Mouse (Mus musculus): ENCODE measurements around the gene Gm11084. TPM values are rescaled to one million over a fixed set of nuclear protein-coding genes. Genes with fewer than 3 reads are reported as not detected.

Gm11084 gene
- polyA plus RNA-seq, 1 experiment = not detected

DNA sequence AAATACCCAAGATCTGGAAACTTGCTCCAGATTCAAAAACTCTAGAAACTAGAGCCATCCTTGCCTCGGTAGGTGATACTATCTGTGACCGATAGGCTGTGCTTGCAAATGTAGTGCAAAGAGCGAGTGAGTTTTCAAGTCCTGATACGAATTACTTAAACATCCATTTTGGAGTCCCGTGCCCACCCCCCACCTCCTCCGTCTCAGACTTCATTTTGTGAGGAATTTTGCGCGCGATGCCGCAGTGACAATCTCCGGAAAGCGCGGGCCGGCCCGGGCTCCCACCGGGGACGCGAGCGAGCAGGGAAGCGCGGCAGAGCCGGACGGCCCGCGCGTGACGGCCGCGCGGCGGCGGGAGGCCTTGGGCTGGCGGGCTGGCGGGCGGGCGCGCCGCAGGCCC, 8.0 kb downstream of the Gm11084 start:
- TF ChIP-seq USF1 (IDR thresholded peaks at IDR 0.05; ENCODE audit: low read depth) (no peak), CEBPB (IDR thresholded peaks at IDR 0.05; ENCODE audit: low read depth) (no peak), MYOD1 (IDR thresholded peaks at IDR 0.05; ENCODE audit: control insufficient read depth, insufficient read length, low read depth) (no peak), CTCF (IDR thresholded peaks at IDR 0.05; ENCODE audit: control insufficient read depth, insufficient read depth, insufficient read length) (no peak), MAX (IDR thresholded peaks at IDR 0.05) (no peak), FOSL1 (IDR thresholded peaks at IDR 0.05; ENCODE audit: insufficient read depth, low read length, poor library complexity, severe bottlenecking) (no peak), MYOG (IDR thresholded peaks at IDR 0.05; ENCODE audit: control insufficient read depth, extremely low read depth, insufficient read length) (no peak)
- H3K36me3 ChIP-seq (ENCODE audit: control insufficient read depth, insufficient read depth) = peaks cover 30% of the 10 kb centered on the region
- H3ac ChIP-seq (ENCODE audit: control insufficient read depth, insufficient read length, low read depth) = peak overlapping the region; percentile 89
- no peaks in the 10 kb centered on the region for H3K27me3 ChIP-seq (ENCODE audit: control insufficient read depth, insufficient read depth, insufficient read length)
- peaks cover 51% of the 10 kb centered on the region for H3K79me3 ChIP-seq (ENCODE audit: low read depth)
- H3K4me3 ChIP-seq (ENCODE audit: insufficient read depth, poor library complexity, severe bottlenecking) = peak overlapping the region; percentile 94
- peaks cover 65% of the 10 kb centered on the region for H3K79me2 ChIP-seq (ENCODE audit: control insufficient read depth, insufficient read depth)

DNA sequence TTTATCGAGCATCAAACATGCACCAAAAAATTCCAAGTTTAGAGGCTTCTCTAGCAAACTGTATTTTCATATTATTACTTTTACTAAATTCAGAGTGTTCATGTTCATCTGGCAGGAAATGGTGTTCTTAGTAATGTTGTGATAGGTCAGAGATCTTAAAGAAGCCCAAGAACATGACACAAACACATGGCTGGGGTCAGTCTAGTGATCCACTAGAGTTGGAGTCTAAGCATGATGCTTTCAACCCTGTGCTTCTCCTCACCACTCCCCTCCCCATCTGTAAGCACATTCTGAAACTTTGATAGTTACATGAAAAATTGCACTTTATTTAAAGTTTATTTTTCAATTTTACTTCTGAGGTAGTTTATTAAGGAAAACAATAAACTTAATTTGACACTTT, 9.2 kb downstream of the Gm11084 start:
- H3K27me3 ChIP-seq (ENCODE audit: control insufficient read depth, insufficient read depth, insufficient read length) = no peaks in the 10 kb centered on the region
- H3ac ChIP-seq (ENCODE audit: control insufficient read depth, insufficient read length, low read depth) = no peak overlapping the region
- peaks cover 30% of the 10 kb centered on the region for H3K36me3 ChIP-seq (ENCODE audit: control insufficient read depth, insufficient read depth)
- H3K79me2 ChIP-seq (ENCODE audit: control insufficient read depth, insufficient read depth) = peaks cover 77% of the 10 kb centered on the region
- H3K79me3 ChIP-seq (ENCODE audit: low read depth) = peaks cover 63% of the 10 kb centered on the region
- TF ChIP-seq USF1 (IDR thresholded peaks at IDR 0.05; ENCODE audit: low read depth) = no peak
- no peak for TF ChIP-seq FOSL1 (IDR thresholded peaks at IDR 0.05; ENCODE audit: insufficient read depth, low read length, poor library complexity, severe bottlenecking)
- TF ChIP-seq MYOG (IDR thresholded peaks at IDR 0.05; ENCODE audit: control insufficient read depth, extremely low read depth, insufficient read length) = no peak
- no peak for TF ChIP-seq MAX (IDR thresholded peaks at IDR 0.05)
- TF ChIP-seq MYOD1 (IDR thresholded peaks at IDR 0.05; ENCODE audit: control insufficient read depth, insufficient read length, low read depth) = no peak
- no peak for TF ChIP-seq CTCF (IDR thresholded peaks at IDR 0.05; ENCODE audit: control insufficient read depth, insufficient read depth, insufficient read length)
- TF ChIP-seq CEBPB (IDR thresholded peaks at IDR 0.05; ENCODE audit: low read depth) = no peak
- peak overlapping the region; percentile 94 for H3K4me3 ChIP-seq (ENCODE audit: insufficient read depth, poor library complexity, severe bottlenecking)

DNA sequence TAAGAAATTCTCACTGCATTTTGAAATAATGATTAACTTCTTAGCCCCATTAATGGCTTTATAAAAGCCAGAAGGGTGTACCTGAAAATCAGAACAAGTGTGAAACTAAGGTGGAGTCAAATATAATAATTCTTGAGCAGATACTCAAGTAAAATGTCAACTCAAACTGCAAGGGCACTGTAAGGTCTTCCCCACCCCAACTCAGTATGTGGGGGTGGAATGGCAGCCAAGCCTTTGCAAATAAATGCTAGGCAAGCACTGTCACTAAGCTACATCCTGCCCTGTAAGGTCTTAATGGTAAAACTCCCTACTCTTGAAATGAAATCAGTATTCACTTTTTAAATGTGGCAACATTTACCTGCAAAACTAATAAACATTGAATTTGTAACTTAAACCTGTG, 10.5 kb downstream of the Gm11084 start:
- Histone ChIP-seq H3K79me2 (ENCODE audit: control insufficient read depth, insufficient read depth) (peaks cover 77% of the 10 kb centered on the region), H3K27me3 (ENCODE audit: control insufficient read depth, insufficient read depth, insufficient read length) (no peaks in the 10 kb centered on the region), H3K79me3 (ENCODE audit: low read depth) (peaks cover 75% of the 10 kb centered on the region), H3K36me3 (ENCODE audit: control insufficient read depth, insufficient read depth) (peaks cover 40% of the 10 kb centered on the region), H3K4me3 (ENCODE audit: insufficient read depth, poor library complexity, severe bottlenecking) (no peak overlapping the region), H3ac (ENCODE audit: control insufficient read depth, insufficient read length, low read depth) (no peak overlapping the region)
- no peak for TF ChIP-seq FOSL1 (IDR thresholded peaks at IDR 0.05; ENCODE audit: insufficient read depth, low read length, poor library complexity, severe bottlenecking)
- no peak for TF ChIP-seq CEBPB (IDR thresholded peaks at IDR 0.05; ENCODE audit: low read depth)
- TF ChIP-seq MYOD1 (IDR thresholded peaks at IDR 0.05; ENCODE audit: control insufficient read depth, insufficient read length, low read depth) = no peak
- TF ChIP-seq CTCF (IDR thresholded peaks at IDR 0.05; ENCODE audit: control insufficient read depth, insufficient read depth, insufficient read length) = no peak
- no peak for TF ChIP-seq USF1 (IDR thresholded peaks at IDR 0.05; ENCODE audit: low read depth)

DNA sequence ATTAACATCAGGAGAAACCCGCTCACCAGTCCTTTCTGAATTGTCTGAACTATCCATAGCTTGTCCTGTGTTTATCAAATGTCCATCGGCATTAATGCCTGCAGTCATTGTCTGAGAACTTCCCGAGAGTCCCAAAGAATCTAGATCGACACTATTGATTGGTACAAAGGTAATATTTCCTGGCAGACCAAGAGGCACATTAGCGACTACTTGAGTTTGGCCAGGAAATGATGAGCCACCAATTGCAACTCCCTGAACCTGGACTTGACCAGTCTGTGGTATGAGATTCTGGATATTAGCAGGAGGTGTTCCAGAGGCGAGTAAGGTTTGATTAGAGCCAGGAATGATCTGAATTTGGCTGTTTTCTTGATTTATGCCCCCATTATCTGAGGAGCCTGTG, 15.7 kb downstream of the Gm11084 start:
- Histone ChIP-seq H3K36me3 (ENCODE audit: control insufficient read depth, insufficient read depth) (peaks cover 75% of the 10 kb centered on the region), H3K79me3 (ENCODE audit: low read depth) (peaks cover 97% of the 10 kb centered on the region), H3K4me3 (ENCODE audit: insufficient read depth, poor library complexity, severe bottlenecking) (no peak overlapping the region), H3ac (ENCODE audit: control insufficient read depth, insufficient read length, low read depth) (no peak overlapping the region), H3K79me2 (ENCODE audit: control insufficient read depth, insufficient read depth) (peaks cover 100% of the 10 kb centered on the region), H3K27me3 (ENCODE audit: control insufficient read depth, insufficient read depth, insufficient read length) (no peaks in the 10 kb centered on the region)
- no peak for TF ChIP-seq USF1 (IDR thresholded peaks at IDR 0.05; ENCODE audit: low read depth)
- TF ChIP-seq MYOG (IDR thresholded peaks at IDR 0.05; ENCODE audit: control insufficient read depth, extremely low read depth, insufficient read length) = no peak
- no peak for TF ChIP-seq CEBPB (IDR thresholded peaks at IDR 0.05; ENCODE audit: low read depth)
- TF ChIP-seq MYOD1 (IDR thresholded peaks at IDR 0.05; ENCODE audit: control insufficient read depth, insufficient read length, low read depth) = no peak
- TF ChIP-seq CTCF (IDR thresholded peaks at IDR 0.05; ENCODE audit: control insufficient read depth, insufficient read depth, insufficient read length) = no peak
- no peak for TF ChIP-seq FOSL1 (IDR thresholded peaks at IDR 0.05; ENCODE audit: insufficient read depth, low read length, poor library complexity, severe bottlenecking)
- TF ChIP-seq MAX (IDR thresholded peaks at IDR 0.05) = no peak

DNA sequence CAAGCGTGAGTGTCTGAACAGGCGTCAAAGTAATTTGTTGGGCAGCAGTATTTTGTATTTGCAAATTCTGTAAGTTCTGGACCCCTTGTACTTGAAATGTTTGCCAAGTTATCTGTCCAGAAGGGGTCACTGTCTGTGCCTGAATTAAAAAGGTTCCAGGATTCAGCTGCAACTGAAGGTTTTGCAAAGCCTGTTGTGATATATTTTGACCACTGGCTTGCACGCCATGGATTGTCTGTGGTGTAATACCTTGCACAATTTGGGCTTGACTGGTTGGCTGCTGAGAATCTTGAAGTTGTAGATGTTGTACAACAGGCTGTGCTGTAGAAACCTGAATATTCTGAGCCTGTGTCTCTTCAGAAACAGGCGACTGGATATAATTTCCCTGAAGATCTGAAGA, 16.2 kb downstream of the Gm11084 start:
- H3K27me3 ChIP-seq (ENCODE audit: control insufficient read depth, insufficient read depth, insufficient read length) = no peaks in the 10 kb centered on the region
- no peak overlapping the region for H3ac ChIP-seq (ENCODE audit: control insufficient read depth, insufficient read length, low read depth)
- H3K79me3 ChIP-seq (ENCODE audit: low read depth) = peaks cover 97% of the 10 kb centered on the region
- TF ChIP-seq FOSL1 (IDR thresholded peaks at IDR 0.05; ENCODE audit: insufficient read depth, low read length, poor library complexity, severe bottlenecking) (no peak), MAX (IDR thresholded peaks at IDR 0.05) (no peak), USF1 (IDR thresholded peaks at IDR 0.05; ENCODE audit: low read depth) (no peak), MYOD1 (IDR thresholded peaks at IDR 0.05; ENCODE audit: control insufficient read depth, insufficient read length, low read depth) (no peak), CTCF (IDR thresholded peaks at IDR 0.05; ENCODE audit: control insufficient read depth, insufficient read depth, insufficient read length) (no peak), MYOG (IDR thresholded peaks at IDR 0.05; ENCODE audit: control insufficient read depth, extremely low read depth, insufficient read length) (no peak)
- H3K4me3 ChIP-seq (ENCODE audit: insufficient read depth, poor library complexity, severe bottlenecking) = no peak overlapping the region
- peaks cover 75% of the 10 kb centered on the region for H3K36me3 ChIP-seq (ENCODE audit: control insufficient read depth, insufficient read depth)
- peaks cover 100% of the 10 kb centered on the region for H3K79me2 ChIP-seq (ENCODE audit: control insufficient read depth, insufficient read depth)

DNA sequence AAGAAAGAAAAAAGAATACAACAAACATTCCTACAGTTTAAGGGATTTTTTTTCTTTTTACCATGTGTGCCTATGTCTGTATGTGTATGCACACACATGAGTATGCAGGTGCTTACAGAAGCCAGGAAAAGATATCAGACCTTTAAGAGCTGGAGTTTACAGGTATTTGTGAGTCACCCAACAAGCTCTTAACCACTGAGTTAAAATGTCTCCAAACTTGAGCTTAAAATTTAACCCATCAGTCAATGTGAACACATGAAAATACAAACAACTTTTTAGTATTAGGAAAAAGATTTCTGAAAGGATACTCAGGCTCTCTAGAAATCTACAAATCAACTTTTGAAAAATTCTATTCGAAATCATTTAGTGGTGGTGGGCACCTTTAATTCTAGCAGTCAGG, 18.0 kb downstream of the Gm11084 start:
- Histone ChIP-seq H3ac (ENCODE audit: control insufficient read depth, insufficient read length, low read depth) (no peak overlapping the region), H3K27me3 (ENCODE audit: control insufficient read depth, insufficient read depth, insufficient read length) (no peaks in the 10 kb centered on the region), H3K79me2 (ENCODE audit: control insufficient read depth, insufficient read depth) (peaks cover 100% of the 10 kb centered on the region), H3K79me3 (ENCODE audit: low read depth) (peaks cover 94% of the 10 kb centered on the region), H3K4me3 (ENCODE audit: insufficient read depth, poor library complexity, severe bottlenecking) (no peak overlapping the region), H3K36me3 (ENCODE audit: control insufficient read depth, insufficient read depth) (peaks cover 60% of the 10 kb centered on the region)
- TF ChIP-seq CTCF (IDR thresholded peaks at IDR 0.05; ENCODE audit: control insufficient read depth, insufficient read depth, insufficient read length) (no peak), MYOG (IDR thresholded peaks at IDR 0.05; ENCODE audit: control insufficient read depth, extremely low read depth, insufficient read length) (no peak), FOSL1 (IDR thresholded peaks at IDR 0.05; ENCODE audit: insufficient read depth, low read length, poor library complexity, severe bottlenecking) (no peak), CEBPB (IDR thresholded peaks at IDR 0.05; ENCODE audit: low read depth) (no peak), USF1 (IDR thresholded peaks at IDR 0.05; ENCODE audit: low read depth) (no peak), MAX (IDR thresholded peaks at IDR 0.05) (no peak), MYOD1 (IDR thresholded peaks at IDR 0.05; ENCODE audit: control insufficient read depth, insufficient read length, low read depth) (no peak)

All from C2C12 (cell line).